Mouse (Mus musculus): ENCODE measurements around the gene Tulp3. TPM values are rescaled to one million over a fixed set of nuclear protein-coding genes. Genes with fewer than 3 reads are reported as not detected.

Tulp3 gene
- polyA plus RNA-seq, 1 experiment from 2014 or later: 16.1 TPM

GRCm38 (mm10) chr6:128376371-128377085, 20.9 kb upstream of the Tulp3 start:
- H3K4me1 ChIP-seq: peaks cover 9% of the 10 kb centered on the region; the same call in 1 of the 2 replicates
- 88% methylated on average over 17 of the region's 17 CpGs for WGBS
- no peak overlapping the region for H3K4me3 ChIP-seq
- no peak overlapping the region for H3K27ac ChIP-seq
- no peaks in the 10 kb centered on the region for H3K9me3 ChIP-seq
- DNase-seq (ENCODE audit: low spot score): no peak
- H3K36me3 ChIP-seq: peaks cover 54% of the 10 kb centered on the region
- H3K27me3 ChIP-seq (ENCODE audit: insufficient read depth, poor library complexity, severe bottlenecking): no peaks in the 10 kb centered on the region

- WGBS: 38% methylated on average over 6 of the region's 6 CpGs
- Histone ChIP-seq H3K36me3 (peaks cover 67% of the 10 kb centered on the region), H3K27ac (no peak within 1 kb of the TSS), H3K4me1 (peaks cover 9% of the 10 kb centered on the region; the same call in 1 of the 2 replicates), H3K9me3 (no peaks in the 10 kb centered on the region), H3K27me3 (ENCODE audit: insufficient read depth, poor library complexity, severe bottlenecking) (no peaks in the 10 kb centered on the region), H3K4me3 (no peak within 1 kb of the TSS)
- DNase-seq (ENCODE audit: low spot score): peak; percentile 85
These were observed 19.5 kb upstream of the Tulp3 start, which contains the start of the genes Tex52 and Gm44596 for GRCm38 (mm10) chr6:128375192-128375591. Gene Tex52, plus strand, starts transcription at chr6:128375456. Gene Gm44596, plus strand, starts transcription at chr6:128375503.

- Histone ChIP-seq H3K4me1 (peaks cover 13% of the 10 kb centered on the region), H3K4me3 (no peak overlapping the region), H3K27ac (no peak overlapping the region), H3K36me3 (peaks cover 97% of the 10 kb centered on the region), H3K27me3 (ENCODE audit: insufficient read depth, poor library complexity, severe bottlenecking) (no peaks in the 10 kb centered on the region), H3K9me3 (no peaks in the 10 kb centered on the region)
- WGBS: 78% methylated on average over 5 of the region's 5 CpGs
- no peak for DNase-seq (ENCODE audit: low spot score)
These were observed 14.4 kb upstream of the Tulp3 start for GRCm38 (mm10) chr6:128370040-128370439.

GRCm38 (mm10) chr6:128366466-128366865, 10.8 kb upstream of the Tulp3 start:
- H3K4me3 ChIP-seq: no peak overlapping the region
- 91% methylated on average over 5 of the region's 5 CpGs for WGBS
- H3K36me3 ChIP-seq: peaks cover 63% of the 10 kb centered on the region
- H3K4me1 ChIP-seq: peaks cover 23% of the 10 kb centered on the region
- no peaks in the 10 kb centered on the region for H3K9me3 ChIP-seq
- DNase-seq (ENCODE audit: low spot score): no peak
- no peak overlapping the region for H3K27ac ChIP-seq
- no peaks in the 10 kb centered on the region for H3K27me3 ChIP-seq (ENCODE audit: insufficient read depth, poor library complexity, severe bottlenecking)

- Histone ChIP-seq H3K27ac (no peak overlapping the region), H3K36me3 (peaks cover 48% of the 10 kb centered on the region), H3K4me3 (no peak overlapping the region), H3K27me3 (ENCODE audit: insufficient read depth, poor library complexity, severe bottlenecking) (no peaks in the 10 kb centered on the region), H3K9me3 (no peaks in the 10 kb centered on the region), H3K4me1 (peaks cover 31% of the 10 kb centered on the region)
- 82% methylated on average over 6 of the region's 6 CpGs for WGBS
- DNase-seq (ENCODE audit: low spot score): no peak
These were observed 9.1 kb upstream of the Tulp3 start for GRCm38 (mm10) chr6:128364721-128365120.

- Histone ChIP-seq H3K4me1 (peaks cover 31% of the 10 kb centered on the region), H3K36me3 (peaks cover 41% of the 10 kb centered on the region), H3K9me3 (no peaks in the 10 kb centered on the region), H3K27me3 (ENCODE audit: insufficient read depth, poor library complexity, severe bottlenecking) (no peaks in the 10 kb centered on the region), H3K4me3 (peak overlapping the region; percentile 88), H3K27ac (peak overlapping the region; percentile 98)
- 1% methylated on average over 46 of the region's 46 CpGs for WGBS
- DNase-seq (ENCODE audit: low spot score): peak; percentile 84
These were observed 7.6 kb upstream of the Tulp3 start for GRCm38 (mm10) chr6:128363007-128363825.

GRCm38 (mm10) chr6:128362381-128363006, 6.8 kb upstream of the Tulp3 start, which contains the start of the genes Rhno1 and Foxm1:
Gene Rhno1, minus strand, starts transcription at chr6:128362911.
Gene Foxm1, plus strand, starts transcription at chr6:128362967.
- DNase-seq (ENCODE audit: low spot score): peak; percentile 92
- Histone ChIP-seq H3K27me3 (ENCODE audit: insufficient read depth, poor library complexity, severe bottlenecking) (no peaks in the 10 kb centered on the region), H3K36me3 (peaks cover 42% of the 10 kb centered on the region), H3K27ac (peak within 1 kb of the TSS; percentile 98), H3K9me3 (no peaks in the 10 kb centered on the region), H3K4me1 (peaks cover 31% of the 10 kb centered on the region), H3K4me3 (peak within 1 kb of the TSS; percentile 88)
- WGBS: under 1% methylated on average over 76 of the region's 76 CpGs

GRCm38 (mm10) chr6:128361901-128362300, 6.2 kb upstream of the Tulp3 start:
- Histone ChIP-seq H3K36me3 (peaks cover 42% of the 10 kb centered on the region), H3K27me3 (ENCODE audit: insufficient read depth, poor library complexity, severe bottlenecking) (no peaks in the 10 kb centered on the region)

GRCm38 (mm10) chr6:128358999-128359398, 3.3 kb upstream of the Tulp3 start:
- WGBS: 42% methylated on average over 2 of the region's 2 CpGs
- DNase-seq (ENCODE audit: low spot score): peak; percentile 79
- H3K27me3 ChIP-seq (ENCODE audit: insufficient read depth, poor library complexity, severe bottlenecking): no peaks in the 10 kb centered on the region
- H3K27ac ChIP-seq: no peak overlapping the region
- no peak overlapping the region for H3K4me3 ChIP-seq
- peaks cover 28% of the 10 kb centered on the region for H3K36me3 ChIP-seq
- peaks cover 22% of the 10 kb centered on the region for H3K4me1 ChIP-seq
- H3K9me3 ChIP-seq: no peaks in the 10 kb centered on the region

More at GRCm38 (mm10) chr6:128361901-128362300, 6.2 kb upstream of the Tulp3 start:
- WGBS: 19% methylated on average over 9 of the region's 9 CpGs
- Histone ChIP-seq H3K9me3 (no peaks in the 10 kb centered on the region), H3K4me3 (peak overlapping the region; percentile 88), H3K27ac (peak overlapping the region; percentile 98), H3K4me1 (peaks cover 31% of the 10 kb centered on the region)
- no peak for DNase-seq (ENCODE audit: low spot score)

- Histone ChIP-seq H3K4me3 (peak overlapping the region; percentile 88), H3K27me3 (ENCODE audit: insufficient read depth, poor library complexity, severe bottlenecking) (no peaks in the 10 kb centered on the region), H3K36me3 (peaks cover 39% of the 10 kb centered on the region), H3K4me1 (peaks cover 9% of the 10 kb centered on the region; the same call in 1 of the 2 replicates), H3K9me3 (no peaks in the 10 kb centered on the region), H3K27ac (peak overlapping the region; percentile 91)
- 0% methylated on average over 28 of the region's 28 CpGs for WGBS
- DNase-seq (ENCODE audit: low spot score): no peak
These were observed 410 bp downstream of the Tulp3 start for GRCm38 (mm10) chr6:128355201-128355681.

- peaks cover 39% of the 10 kb centered on the region for H3K36me3 ChIP-seq
- H3K4me1 ChIP-seq: peaks cover 7% of the 10 kb centered on the region; the same call in 1 of the 2 replicates
- H3K9me3 ChIP-seq: no peaks in the 10 kb centered on the region
- H3K27me3 ChIP-seq (ENCODE audit: insufficient read depth, poor library complexity, severe bottlenecking): no peaks in the 10 kb centered on the region
- H3K27ac ChIP-seq: no peak overlapping the region
- H3K4me3 ChIP-seq: no peak overlapping the region
- whole genome bisulfite sequencing: 69% methylated on average over 3 of the region's 3 CpGs
- no peak for DNase-seq (ENCODE audit: low spot score)
These were observed 1.5 kb downstream of the Tulp3 start for GRCm38 (mm10) chr6:128354140-128354539.

GRCm38 (mm10) chr6:128349711-128350110, 5.9 kb downstream of the Tulp3 start:
- H3K36me3 ChIP-seq: peaks cover 13% of the 10 kb centered on the region
- H3K27me3 ChIP-seq (ENCODE audit: insufficient read depth, poor library complexity, severe bottlenecking): no peaks in the 10 kb centered on the region
- no peaks in the 10 kb centered on the region for H3K9me3 ChIP-seq
- 60% methylated on average over 7 of the region's 7 CpGs for WGBS
- no peak overlapping the region for H3K4me3 ChIP-seq
- no peak for DNase-seq (ENCODE audit: low spot score)
- peaks cover 5% of the 10 kb centered on the region; the same call in 1 of the 2 replicates for H3K4me1 ChIP-seq
- H3K27ac ChIP-seq: peak overlapping the region; percentile 59

All from heart, embryonic 10.5 days (tissue).